Mouse (Mus musculus): ENCODE measurements around the gene Nmnat2. TPM values are rescaled to one million over a fixed set of nuclear protein-coding genes. Genes with fewer than 3 reads are reported as not detected.

Gene Nmnat2
- polyA plus RNA-seq, 1 experiment from 2014 or later = 0.58 TPM

DNA sequence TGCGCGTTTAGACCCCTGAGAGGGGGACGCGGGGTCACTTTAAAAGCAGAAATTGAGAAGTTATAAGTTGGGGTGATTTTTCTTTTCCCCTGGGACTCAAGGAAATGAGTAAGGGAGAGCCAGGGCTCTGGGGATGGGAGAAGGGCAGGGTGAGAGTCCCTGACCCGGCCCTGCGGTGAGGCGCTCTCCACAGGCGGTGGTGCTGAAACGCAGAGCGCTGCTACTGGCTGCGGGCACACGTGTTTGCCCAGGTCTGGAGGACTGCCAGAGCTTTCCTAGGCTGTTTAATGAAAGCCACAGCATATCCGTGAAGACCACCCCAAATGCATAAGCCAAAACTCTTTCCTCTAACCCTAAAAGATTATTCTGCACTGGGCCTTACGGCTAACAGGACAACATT lies 1.4 kb downstream of the Nmnat2 start:
- 0 out of 2 replicates have a peak, but pooled peaks have one; percentile 73 for ATAC-seq (replicated peaks; ENCODE audit: low FRiP score, low read depth)
- peak; percentile 55 for DNase-seq (ENCODE audit: low spot score)
- TF ChIP-seq CTCF (IDR thresholded peaks at IDR 0.05; ENCODE audit: low read depth) = no peak
- H3K27me3 ChIP-seq (ENCODE audit: insufficient read depth, low read length) = peaks cover 32% of the 10 kb centered on the region
- H3K36me3 ChIP-seq (ENCODE audit: insufficient read depth, low read length) = no peaks in the 10 kb centered on the region
- H3K4me2 ChIP-seq (ENCODE audit: low read length) = peak overlapping the region; percentile 56
- 7% methylated on average over 14 of the region's 14 CpGs for WGBS
- H3K9me3 ChIP-seq (replicated peaks; ENCODE audit: low read length) = no peaks in the 10 kb centered on the region
- peaks cover 7% of the 10 kb centered on the region; the same call in 1 of the 2 replicates for H3K4me1 ChIP-seq (replicated peaks; ENCODE audit: insufficient read depth, low read length)
- no peak overlapping the region for H3K27ac ChIP-seq
- H3K4me3 ChIP-seq (replicated peaks; ENCODE audit: low read depth, low read length) = peak overlapping the region; percentile 28
- H3K9ac ChIP-seq (ENCODE audit: low read depth, low read length) = no peak overlapping the region

DNA sequence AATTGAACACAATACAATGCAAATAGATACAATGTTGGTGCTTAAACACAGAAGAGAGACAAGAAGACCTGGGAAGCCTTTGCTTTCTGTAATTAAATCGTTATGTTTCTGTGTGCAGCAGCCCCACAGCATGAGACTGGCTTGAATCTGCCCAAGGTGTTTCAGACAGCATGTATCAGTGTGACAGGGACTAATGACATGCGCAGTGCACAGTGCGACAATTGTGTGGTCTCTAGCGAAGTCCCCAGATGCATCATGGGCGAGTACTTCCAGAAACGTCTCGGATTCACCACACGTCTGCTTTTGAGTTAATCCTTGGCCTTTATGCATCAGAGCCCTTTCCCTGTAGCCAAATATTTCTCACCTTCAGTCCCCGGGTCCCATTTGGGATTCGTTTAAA lies 9.6 kb downstream of the Nmnat2 start:
- Histone ChIP-seq H3K9ac (ENCODE audit: low read depth, low read length) (no peak overlapping the region), H3K4me1 (replicated peaks; ENCODE audit: insufficient read depth, low read length) (no peaks in the 10 kb centered on the region), H3K27ac (no peak overlapping the region), H3K4me2 (ENCODE audit: low read length) (no peak overlapping the region), H3K9me3 (replicated peaks; ENCODE audit: low read length) (no peaks in the 10 kb centered on the region), H3K36me3 (ENCODE audit: insufficient read depth, low read length) (no peaks in the 10 kb centered on the region), H3K27me3 (ENCODE audit: insufficient read depth, low read length) (no peaks in the 10 kb centered on the region), H3K4me3 (replicated peaks; ENCODE audit: low read depth, low read length) (no peak overlapping the region)
- ATAC-seq (replicated peaks; ENCODE audit: low FRiP score, low read depth) = no peak
- 80% methylated on average over 10 of the region's 10 CpGs for WGBS
- TF ChIP-seq CTCF (IDR thresholded peaks at IDR 0.05; ENCODE audit: low read depth) = no peak
- DNase-seq (ENCODE audit: low spot score) = no peak

GRCm38 (mm10) chr1:152966222-152966621 lies 11.4 kb downstream of the Nmnat2 start:
- DNase-seq (ENCODE audit: low spot score) = no peak
- no peak for ATAC-seq (replicated peaks; ENCODE audit: low FRiP score, low read depth)
- Histone ChIP-seq H3K27me3 (ENCODE audit: insufficient read depth, low read length) (no peaks in the 10 kb centered on the region), H3K4me3 (replicated peaks; ENCODE audit: low read depth, low read length) (no peak overlapping the region), H3K4me1 (replicated peaks; ENCODE audit: insufficient read depth, low read length) (no peaks in the 10 kb centered on the region), H3K9me3 (replicated peaks; ENCODE audit: low read length) (no peaks in the 10 kb centered on the region), H3K9ac (ENCODE audit: low read depth, low read length) (no peak overlapping the region), H3K4me2 (ENCODE audit: low read length) (no peak overlapping the region), H3K36me3 (ENCODE audit: insufficient read depth, low read length) (no peaks in the 10 kb centered on the region), H3K27ac (no peak overlapping the region)
- 58% methylated on average over 6 of the region's 6 CpGs for WGBS
- no peak for TF ChIP-seq CTCF (IDR thresholded peaks at IDR 0.05; ENCODE audit: low read depth)

- no peaks in the 10 kb centered on the region for H3K9me3 ChIP-seq (replicated peaks; ENCODE audit: low read length)
- no peak for DNase-seq (ENCODE audit: low spot score)
- WGBS = 84% methylated on average over 2 of the region's 2 CpGs
- no peak for ATAC-seq (replicated peaks; ENCODE audit: low FRiP score, low read depth)
- no peaks in the 10 kb centered on the region for H3K4me1 ChIP-seq (replicated peaks; ENCODE audit: insufficient read depth, low read length)
- H3K4me3 ChIP-seq (replicated peaks; ENCODE audit: low read depth, low read length) = no peak overlapping the region
- no peak overlapping the region for H3K4me2 ChIP-seq (ENCODE audit: low read length)
- H3K27ac ChIP-seq = no peak overlapping the region
- H3K27me3 ChIP-seq (ENCODE audit: insufficient read depth, low read length) = no peaks in the 10 kb centered on the region
- no peak overlapping the region for H3K9ac ChIP-seq (ENCODE audit: low read depth, low read length)
- no peak for TF ChIP-seq CTCF (IDR thresholded peaks at IDR 0.05; ENCODE audit: low read depth)
- no peaks in the 10 kb centered on the region for H3K36me3 ChIP-seq (ENCODE audit: insufficient read depth, low read length)
Measured at GRCm38 (mm10) chr1:152966686-152967085, 11.9 kb downstream of the Nmnat2 start.

DNA sequence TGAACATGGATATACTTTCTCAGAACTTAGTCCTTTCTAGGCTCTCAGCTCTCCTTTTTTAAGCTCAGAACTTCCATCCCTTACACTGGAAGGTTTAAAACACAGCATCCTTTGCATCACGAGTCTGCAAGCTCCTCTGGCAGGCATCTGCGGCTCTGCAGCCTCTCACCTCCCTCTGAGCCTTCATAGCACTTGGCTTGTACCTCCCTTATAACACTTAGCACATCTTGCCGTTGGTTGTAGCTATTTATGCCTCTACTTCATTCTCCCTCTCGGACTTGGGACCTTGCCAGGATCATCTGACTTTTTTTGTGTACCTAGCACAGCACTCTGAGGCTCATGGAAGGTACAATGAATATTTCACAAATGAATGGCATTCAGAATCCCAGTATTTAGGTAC lies 14.3 kb downstream of the Nmnat2 start:
- H3K36me3 ChIP-seq (ENCODE audit: insufficient read depth, low read length) = no peaks in the 10 kb centered on the region
- no peak overlapping the region for H3K4me3 ChIP-seq (replicated peaks; ENCODE audit: low read depth, low read length)
- no peak for TF ChIP-seq CTCF (IDR thresholded peaks at IDR 0.05; ENCODE audit: low read depth)
- H3K9ac ChIP-seq (ENCODE audit: low read depth, low read length) = no peak overlapping the region
- H3K4me2 ChIP-seq (ENCODE audit: low read length) = no peak overlapping the region
- H3K27me3 ChIP-seq (ENCODE audit: insufficient read depth, low read length) = no peaks in the 10 kb centered on the region
- ATAC-seq (replicated peaks; ENCODE audit: low FRiP score, low read depth) (no peak), DNase-seq (ENCODE audit: low spot score) (no peak)
- H3K27ac ChIP-seq = no peak overlapping the region
- no peaks in the 10 kb centered on the region for H3K4me1 ChIP-seq (replicated peaks; ENCODE audit: insufficient read depth, low read length)
- 57% methylated on average over 4 of the region's 4 CpGs for WGBS
- no peaks in the 10 kb centered on the region for H3K9me3 ChIP-seq (replicated peaks; ENCODE audit: low read length)

- Histone ChIP-seq H3K9ac (ENCODE audit: low read depth, low read length) (no peak overlapping the region), H3K27ac (no peak overlapping the region), H3K4me2 (ENCODE audit: low read length) (no peak overlapping the region), H3K36me3 (ENCODE audit: insufficient read depth, low read length) (no peaks in the 10 kb centered on the region), H3K9me3 (replicated peaks; ENCODE audit: low read length) (no peaks in the 10 kb centered on the region), H3K27me3 (ENCODE audit: insufficient read depth, low read length) (no peaks in the 10 kb centered on the region), H3K4me3 (replicated peaks; ENCODE audit: low read depth, low read length) (no peak overlapping the region), H3K4me1 (replicated peaks; ENCODE audit: insufficient read depth, low read length) (no peaks in the 10 kb centered on the region)
- ATAC-seq (replicated peaks; ENCODE audit: low FRiP score, low read depth) (no peak), DNase-seq (ENCODE audit: low spot score) (peak; percentile 32)
- TF ChIP-seq CTCF (IDR thresholded peaks at IDR 0.05; ENCODE audit: low read depth) = no peak
- WGBS = 24% methylated on average over 4 of the region's 4 CpGs
Measured at GRCm38 (mm10) chr1:152972957-152973356, 18.2 kb downstream of the Nmnat2 start.

- Histone ChIP-seq H3K4me3 (replicated peaks; ENCODE audit: low read depth, low read length) (no peak overlapping the region), H3K36me3 (ENCODE audit: insufficient read depth, low read length) (no peaks in the 10 kb centered on the region), H3K27ac (no peak overlapping the region), H3K9me3 (replicated peaks; ENCODE audit: low read length) (no peaks in the 10 kb centered on the region), H3K9ac (ENCODE audit: low read depth, low read length) (no peak overlapping the region), H3K27me3 (ENCODE audit: insufficient read depth, low read length) (no peaks in the 10 kb centered on the region), H3K4me2 (ENCODE audit: low read length) (no peak overlapping the region), H3K4me1 (replicated peaks; ENCODE audit: insufficient read depth, low read length) (no peaks in the 10 kb centered on the region)
- TF ChIP-seq CTCF (IDR thresholded peaks at IDR 0.05; ENCODE audit: low read depth) = no peak
- DNase-seq (ENCODE audit: low spot score) (no peak), ATAC-seq (replicated peaks; ENCODE audit: low FRiP score, low read depth) (no peak)
- 29% methylated on average over 5 of the region's 5 CpGs for WGBS
Measured at GRCm38 (mm10) chr1:152973421-152973820, 18.6 kb downstream of the Nmnat2 start.
